Mouse (Mus musculus) MEL (cell line): Measurements from ENCODE around the gene Birc6. TPM values are rescaled to one million over a fixed set of nuclear protein-coding genes. Genes with fewer than 3 reads are reported as not detected.

Experiments
- DNase-seq: peaks from one replicate; pipeline ENCODE4 v3.0.0; 2011; ENCODE audit warnings: low read depth, low spot score
- H3K27ac ChIP-seq: 2 replicates; pipeline ENCODE4 v1.5.1; 2012; ENCODE audit warnings: low read depth, mild to moderate bottlenecking, control low read depth, low read length, moderate library complexity; ENCODE audit not compliant: control insufficient read depth
- H3K27me3 ChIP-seq, 2 experiments: fragments of 150-350 bp in 1 of 2; sonication (generic) in 1 of 2; 2 replicates each; pipeline ENCODE4 v1.6.1; 2012; ENCODE audit warnings: low read length in 2 of 2, mild to moderate bottlenecking in 2 of 2, improper control_type of control experiment in 1 of 2, moderate library complexity in 1 of 2; ENCODE audit not compliant: insufficient read depth in 2 of 2, control insufficient read depth in 1 of 2
- H3K36me3 ChIP-seq, 2 experiments: 2 replicates each; pipeline ENCODE4 v1.6.1; 2012 to 2014; ENCODE audit warnings: low read length in 2 of 2, improper control_type of control experiment in 1 of 2, inconsistent platforms in 1 of 2, mild to moderate bottlenecking in 1 of 2; ENCODE audit not compliant: insufficient read depth in 2 of 2, control insufficient read depth in 1 of 2
- H3K4me1 ChIP-seq, 2 experiments: fragments of 150-350 bp in 1 of 2; sonication (generic) in 1 of 2; 2 replicates each; pipeline ENCODE4 v1.6.1; 2012; ENCODE audit warnings: low read length in 2 of 2, improper control_type of control experiment in 1 of 2, mild to moderate bottlenecking in 1 of 2; ENCODE audit not compliant: insufficient read depth in 2 of 2, control insufficient read depth in 1 of 2
- H3K4me3 ChIP-seq, 2 experiments: fragments of 150-350 bp in 1 of 2; sonication (generic) in 1 of 2; 2 replicates each; pipeline ENCODE4 v1.5.1; 2012; ENCODE audit warnings: low read depth in 2 of 2, low read length in 2 of 2, mild to moderate bottlenecking in 2 of 2, moderate library complexity in 2 of 2, control low read depth in 1 of 2, improper control_type of control experiment in 1 of 2; ENCODE audit not compliant: control insufficient read depth in 1 of 2, insufficient read depth in 1 of 2
- H3K79me2 ChIP-seq: 2 replicates; pipeline ENCODE4 v1.6.1; 2012; ENCODE audit warnings: mild to moderate bottlenecking, low read length, moderate library complexity; ENCODE audit not compliant: control insufficient read depth, poor library complexity, insufficient read depth
- H3K9ac ChIP-seq: 2 replicates; pipeline ENCODE4 v1.6.1; 2012; ENCODE audit warnings: low read depth, mild to moderate bottlenecking, control low read depth, low read length, moderate library complexity; ENCODE audit not compliant: control insufficient read depth, poor library complexity, severe bottlenecking
- H3K9me3 ChIP-seq: fragments of 150-350 bp; sonication (generic); replicated peaks from 2 replicates; pipeline ENCODE4 v1.6.1; 2012; ENCODE audit warnings: mild to moderate bottlenecking, low read length, improper control_type of control experiment, moderate library complexity; ENCODE audit not compliant: insufficient read depth
- CHD1 ChIP-seq: IDR thresholded peaks from 2 replicates; pipeline ENCODE4 v1.6.1; 2012; ENCODE audit warnings: low read depth, mild to moderate bottlenecking, inconsistent platforms, low read length, improper control_type of control experiment
- CHD2 ChIP-seq: IDR thresholded peaks from 2 replicates; pipeline ENCODE4 v1.6.1; 2011; ENCODE audit warnings: low read length, improper control_type of control experiment
- ELF1 ChIP-seq: IDR thresholded peaks from 2 replicates; pipeline ENCODE4 v1.6.1; 2014; ENCODE audit warnings: low read depth, mild to moderate bottlenecking, inconsistent platforms, low read length, improper control_type of control experiment, moderate library complexity
- EP300 ChIP-seq, 2 experiments: IDR thresholded peaks; 2 replicates each; pipeline ENCODE4 v1.6.1; 2011; ENCODE audit warnings: improper control_type of control experiment in 2 of 2, low read length in 2 of 2, low read depth in 1 of 2, mild to moderate bottlenecking in 1 of 2
- ETS1 ChIP-seq: IDR thresholded peaks from 2 replicates; pipeline ENCODE4 v1.6.1; 2012; ENCODE audit warnings: low read depth, mild to moderate bottlenecking, inconsistent platforms, low read length, improper control_type of control experiment, moderate library complexity
- GABPA ChIP-seq: IDR thresholded peaks from 2 replicates; pipeline ENCODE4 v1.6.1; 2012; ENCODE audit warnings: low read depth, mild to moderate bottlenecking, inconsistent platforms, low read length, improper control_type of control experiment, moderate library complexity
- KAT2A ChIP-seq: conservative IDR thresholded peaks from 2 replicates; pipeline ENCODE4 v1.6.1; 2012; ENCODE audit warnings: low read depth, low read length, improper control_type of control experiment, inconsistent platforms
- MAFK ChIP-seq: IDR thresholded peaks from 2 replicates; pipeline ENCODE4 v1.6.1; 2011; ENCODE audit warnings: low read depth, mild to moderate bottlenecking, low read length, improper control_type of control experiment, borderline replicate concordance
- MAX ChIP-seq: IDR thresholded peaks from 2 replicates; pipeline ENCODE4 v1.6.1; 2011; ENCODE audit warnings: low read length, improper control_type of control experiment
- MEF2A ChIP-seq: IDR thresholded peaks from 2 replicates; pipeline ENCODE4 v1.6.1; 2014; ENCODE audit warnings: low read depth, mild to moderate bottlenecking, inconsistent platforms, low read length, improper control_type of control experiment; ENCODE audit not compliant: poor library complexity, insufficient replicate concordance, severe bottlenecking; ENCODE audit errors: extremely low read depth
- MXI1 ChIP-seq: IDR thresholded peaks from 2 replicates; pipeline ENCODE4 v1.6.1; 2011; ENCODE audit warnings: mild to moderate bottlenecking, low read depth, low read length, improper control_type of control experiment
- MYB ChIP-seq: IDR thresholded peaks from 2 replicates; pipeline ENCODE4 v1.6.1; 2011; ENCODE audit warnings: mild to moderate bottlenecking, low read depth, low read length, improper control_type of control experiment
- RCOR1 ChIP-seq: IDR thresholded peaks from 2 replicates; pipeline ENCODE4 v1.6.1; 2012; ENCODE audit warnings: low read depth, mild to moderate bottlenecking, inconsistent platforms, low read length, improper control_type of control experiment
- SIN3A ChIP-seq: IDR thresholded peaks from 2 replicates; pipeline ENCODE4 v1.6.1; 2012; ENCODE audit warnings: low read length, improper control_type of control experiment, inconsistent platforms
- SMC3 ChIP-seq: IDR thresholded peaks from 2 replicates; pipeline ENCODE4 v1.6.1; 2011; ENCODE audit warnings: low read depth, low read length, improper control_type of control experiment
- TAL1 ChIP-seq: IDR thresholded peaks from 2 replicates; pipeline ENCODE4 v1.6.1; 2012; ENCODE audit warnings: mild to moderate bottlenecking, inconsistent platforms, low read length, moderate library complexity, mixed read lengths
- TCF12 ChIP-seq: IDR thresholded peaks from 2 replicates; pipeline ENCODE4 v1.6.1; 2014; ENCODE audit warnings: low read depth, mild to moderate bottlenecking, inconsistent platforms, low read length, improper control_type of control experiment, moderate library complexity
- UBTF ChIP-seq: IDR thresholded peaks from 2 replicates; pipeline ENCODE4 v1.6.1; 2012; ENCODE audit warnings: low read depth, mild to moderate bottlenecking, inconsistent platforms, low read length, improper control_type of control experiment, moderate library complexity, borderline replicate concordance; ENCODE audit not compliant: insufficient read depth
- ZC3H11A ChIP-seq: IDR thresholded peaks from 2 replicates; pipeline ENCODE4 v1.6.1; 2012; ENCODE audit warnings: low read depth, mild to moderate bottlenecking, inconsistent platforms, low read length, improper control_type of control experiment
- ZKSCAN1 ChIP-seq: IDR thresholded peaks from 2 replicates; pipeline ENCODE4 v1.6.1; 2012; ENCODE audit warnings: low read depth, mild to moderate bottlenecking, inconsistent platforms, low read length, improper control_type of control experiment, moderate library complexity
- ZMIZ1 ChIP-seq: IDR thresholded peaks from 2 replicates; pipeline ENCODE4 v1.6.1; 2012; ENCODE audit warnings: low read depth, mild to moderate bottlenecking, inconsistent platforms, low read length, improper control_type of control experiment, moderate library complexity
- polyA plus RNA-seq, 2 experiments: library from polyadenylated mRNA; stranded (reverse) in 1 of 2; unstranded in 1 of 2; fragments of >175 nt in 1 of 2; fragments of >200 nt in 1 of 2; gene quantifications; 2 replicates each; pipeline versions ENCODE4 v1.2.1 to v1.2.4; 2012; ENCODE audit warnings: low replicate concordance in 2 of 2, low read depth in 1 of 2; ENCODE audit not compliant: insufficient read length in 2 of 2, insufficient read depth in 1 of 2, missing spikeins in 1 of 2
- total RNA-seq: library from RNA; depleted of rRNA; stranded (reverse); fragments of 300-350 nt; gene quantifications from 2 replicates; pipeline ENCODE4 v1.2.3, GENCODE M21; 2012

The Birc6 gene
- total and polyA plus RNA-seq, 3 experiments, result 58.7 to 475 (median 67.3) TPM

DNA sequence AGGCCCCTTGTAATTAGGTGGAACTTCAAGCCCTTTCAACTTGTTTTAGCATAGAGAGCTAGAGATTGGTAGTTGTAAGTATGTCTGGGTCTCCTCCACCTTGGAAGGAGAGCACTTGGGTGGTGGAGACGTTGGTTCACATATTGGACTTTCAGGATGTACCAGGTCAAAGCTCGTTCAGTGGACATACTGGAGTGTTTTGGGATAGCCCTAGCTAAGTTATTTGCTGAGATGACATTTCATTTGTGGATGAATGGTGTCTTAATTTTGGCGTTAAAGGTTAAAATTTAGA, 1.4 kb downstream of the Birc6 start (continued):
- TF ChIP-seq SMC3, result no peak
- TF ChIP-seq, all 39 proteins: peak for 0

- TF ChIP-seq KAT2A (no peak), ZKSCAN1 (no peak), TAL1 (no peak), MYB (no peak), ETS1 (no peak), MAX (no peak), CHD2 (no peak), ELF1 (no peak), TCF12 (no peak), MEF2A (no peak), GABPA (no peak), SIN3A (no peak), ZC3H11A (no peak), EP300 (IDR thresholded peaks at IDR 0.05; ENCODE audit: low read depth in 1 of 2, low read length in 2 of 2) (no peak)
- Histone ChIP-seq H3K27me3 (no peaks in the 10 kb centered on the region), H3K4me3 (no peak overlapping the region), H3K4me1 (peaks cover 2 to 6% of the 10 kb centered on the region in 2 experiments; a peak in 3 of 4 replicates), H3K9ac (no peak overlapping the region), H3K36me3 (peaks cover 11 to 19% of the 10 kb centered on the region in 2 experiments), H3K27ac (no peak overlapping the region), H3K79me2 (peaks cover 74% of the 10 kb centered on the region), H3K9me3 (no peaks in the 10 kb centered on the region)
- DNase-seq, result no peak
These were observed 6.9 kb downstream of the Birc6 start for GRCm38 (mm10) chr17:74534971-74535370.

- DNase-seq, result no peak
- Histone ChIP-seq H3K9ac (no peak overlapping the region), H3K27ac (no peak overlapping the region), H3K4me1 (no peaks in the 10 kb centered on the region), H3K36me3 (peaks cover 0 to 12% of the 10 kb centered on the region in 2 experiments; a peak in 3 of 4 replicates), H3K27me3 (no peaks in the 10 kb centered on the region), H3K4me3 (no peak overlapping the region), H3K9me3 (no peaks in the 10 kb centered on the region), H3K79me2 (peaks cover 63% of the 10 kb centered on the region)
- TF ChIP-seq UBTF, result no peak
- TF ChIP-seq SIN3A, result no peak
- no peak for TF ChIP-seq MXI1
- TF ChIP-seq MAX, result no peak
- TF ChIP-seq ZC3H11A, result no peak
- no peak for TF ChIP-seq KAT2A
- TF ChIP-seq ZMIZ1, result no peak
- TF ChIP-seq RCOR1, result no peak
- no peak for TF ChIP-seq MAFK
- no peak for TF ChIP-seq MYB
- TF ChIP-seq CHD1, result no peak
These were observed 9.4 kb downstream of the Birc6 start for GRCm38 (mm10) chr17:74537526-74537925.
